Mouse (Mus musculus) cerebellum, adult 2 months (tissue): ENCODE measurements around the gene Ahnak.

ENCODE experiments used
- CTCF ChIP-seq: fragments of 200-500 bp; IDR thresholded peaks from 2 replicates; pipeline ENCODE4 v1.5.1; 2011; ENCODE audit warnings: low read depth, mild to moderate bottlenecking, control low read depth, low read length, moderate library complexity, borderline replicate concordance; ENCODE audit not compliant: insufficient read depth
- POLR2A ChIP-seq: fragments of 200-500 bp; IDR thresholded peaks from 2 replicates; pipeline ENCODE4 v1.6.1; 2011; ENCODE audit warnings: low read length, control low read depth, borderline replicate concordance; ENCODE audit not compliant: insufficient read depth

DNA sequence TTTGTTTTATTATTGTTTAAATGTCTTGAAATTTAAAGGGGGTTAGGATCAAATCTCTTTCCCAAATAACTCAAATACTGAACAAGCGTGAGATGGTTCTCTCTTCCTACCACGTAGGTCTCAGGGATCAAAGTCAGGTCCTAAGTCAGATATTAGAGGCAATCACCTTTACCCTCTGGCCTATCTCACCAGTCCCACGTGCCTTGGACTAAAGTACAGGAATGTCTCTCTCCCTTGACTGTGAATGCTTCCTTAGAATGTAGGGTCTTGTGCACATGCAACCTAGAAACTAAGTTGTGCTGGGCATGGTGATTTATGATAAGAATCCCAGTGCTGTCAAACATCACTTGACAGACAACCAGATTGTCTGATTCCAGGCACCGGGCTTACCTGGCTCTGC lies 50.2 kb downstream of the Ahnak start:
- TF ChIP-seq CTCF (no peak), POLR2A (no peak)
